Mouse (Mus musculus) adrenal gland, adult 18-20 months (tissue): ENCODE data around the gene Vmac. TPM values are rescaled to one million over a fixed set of nuclear protein-coding genes. Genes with fewer than 3 reads are reported as not detected.

Source experiments
- DNase-seq, 2 experiments: peaks; one replicate each; pipeline ENCODE4 v3.0.0; 2021 to 2022; ENCODE audit warnings: low spot score in 2 of 2
- long read RNA-seq, 2 experiments: library from polyadenylated mRNA; stranded (forward); transcript quantifications; one replicate each; pipeline ENCODE4 v2.0.0; 2021
- total RNA-seq, 2 experiments: library from RNA; stranded (reverse); gene quantifications; 1 replicate in 1 of 2; 2 replicates in 1 of 2; pipeline ENCODE4 v1.2.3; 2021

Vmac gene
- total RNA-seq: 10 to 100 TPM; 20.1 to 26.1 TPM
- long read RNA-seq, experiment 1, transcript Vmac-201 (2 exons, 2,226 nt): major isoform, 7 of 12 reads
- long read RNA-seq, experiment 1, partial matches to known transcripts: 0 of 12 reads
- long read RNA-seq, experiment 1, other reads (novel, unspliced or antisense): 2 of 12 reads
- long read RNA-seq, experiment 2, transcript Vmac-201 (2 exons, 2,226 nt): major isoform, 5 of 18 reads
- long read RNA-seq, experiment 2, partial matches to known transcripts: 0 of 18 reads
- long read RNA-seq, experiment 2, other reads (novel, unspliced or antisense): 12 of 18 reads

- DNase-seq: peak; percentile 85 to 94
Measured at GRCm38 (mm10) chr17:56717363-56718058, at the start of gene Vmac, which contains the start of gene Ndufa11. Vmac (minus strand) TSS chr17:56718022. Ndufa11 (plus strand) TSS chr17:56717767.

GRCm38 (mm10) chr17:56766631-56767405, 49.0 kb upstream of the Vmac start:
- DNase-seq: no peak

- no peak for DNase-seq
Measured at GRCm38 (mm10) chr17:56765431-56765830, 47.6 kb upstream of the Vmac start.

- peak; percentile 78 to 83 for DNase-seq
Measured at GRCm38 (mm10) chr17:56764474-56765354, 46.9 kb upstream of the Vmac start, which contains the start of gene Dus3l. Dus3l (plus strand) TSS chr17:56764757.

- no peak for DNase-seq
Measured at GRCm38 (mm10) chr17:56763741-56764250, 46.0 kb upstream of the Vmac start.

GRCm38 (mm10) chr17:56762769-56763731, 45.2 kb upstream of the Vmac start:
- DNase-seq: peak in 1 of 2 experiments; percentile 48

GRCm38 (mm10) chr17:56761991-56762410, 44.2 kb upstream of the Vmac start:
- DNase-seq: peak; percentile 85 to 86

- no peak for DNase-seq
Measured at GRCm38 (mm10) chr17:56761077-56761476, 43.3 kb upstream of the Vmac start.

GRCm38 (mm10) chr17:56759261-56759660, 41.4 kb upstream of the Vmac start:
- DNase-seq: no peak

GRCm38 (mm10) chr17:56758132-56758531, 40.3 kb upstream of the Vmac start:
- DNase-seq: peak; percentile 60 to 64

- DNase-seq: peak; percentile 89 to 92
Measured at GRCm38 (mm10) chr17:56757416-56758123, 39.7 kb upstream of the Vmac start, which contains the start of gene Nrtn. Nrtn (minus strand) TSS chr17:56757530.

- peak in 1 of 2 experiments; percentile 41 for DNase-seq
Measured at GRCm38 (mm10) chr17:56756703-56757399, 39.0 kb upstream of the Vmac start.

GRCm38 (mm10) chr17:56754271-56755185, 36.7 kb upstream of the Vmac start:
- DNase-seq: no peak

GRCm38 (mm10) chr17:56753452-56753851, 35.6 kb upstream of the Vmac start:
- no peak for DNase-seq

- DNase-seq: peak in 1 of 2 experiments; percentile 29
Measured at GRCm38 (mm10) chr17:56751404-56752072, 33.7 kb upstream of the Vmac start.

GRCm38 (mm10) chr17:56744173-56744572, 26.4 kb upstream of the Vmac start:
- no peak for DNase-seq
